Mouse (Mus musculus): Measurements from ENCODE around the gene Adssl1. TPM values are rescaled to one million over a fixed set of nuclear protein-coding genes. Genes with fewer than 3 reads are reported as not detected.

Adssl1 gene
- polyA plus RNA-seq, 1 experiment from 2014 or later: 4.9 TPM

DNA sequence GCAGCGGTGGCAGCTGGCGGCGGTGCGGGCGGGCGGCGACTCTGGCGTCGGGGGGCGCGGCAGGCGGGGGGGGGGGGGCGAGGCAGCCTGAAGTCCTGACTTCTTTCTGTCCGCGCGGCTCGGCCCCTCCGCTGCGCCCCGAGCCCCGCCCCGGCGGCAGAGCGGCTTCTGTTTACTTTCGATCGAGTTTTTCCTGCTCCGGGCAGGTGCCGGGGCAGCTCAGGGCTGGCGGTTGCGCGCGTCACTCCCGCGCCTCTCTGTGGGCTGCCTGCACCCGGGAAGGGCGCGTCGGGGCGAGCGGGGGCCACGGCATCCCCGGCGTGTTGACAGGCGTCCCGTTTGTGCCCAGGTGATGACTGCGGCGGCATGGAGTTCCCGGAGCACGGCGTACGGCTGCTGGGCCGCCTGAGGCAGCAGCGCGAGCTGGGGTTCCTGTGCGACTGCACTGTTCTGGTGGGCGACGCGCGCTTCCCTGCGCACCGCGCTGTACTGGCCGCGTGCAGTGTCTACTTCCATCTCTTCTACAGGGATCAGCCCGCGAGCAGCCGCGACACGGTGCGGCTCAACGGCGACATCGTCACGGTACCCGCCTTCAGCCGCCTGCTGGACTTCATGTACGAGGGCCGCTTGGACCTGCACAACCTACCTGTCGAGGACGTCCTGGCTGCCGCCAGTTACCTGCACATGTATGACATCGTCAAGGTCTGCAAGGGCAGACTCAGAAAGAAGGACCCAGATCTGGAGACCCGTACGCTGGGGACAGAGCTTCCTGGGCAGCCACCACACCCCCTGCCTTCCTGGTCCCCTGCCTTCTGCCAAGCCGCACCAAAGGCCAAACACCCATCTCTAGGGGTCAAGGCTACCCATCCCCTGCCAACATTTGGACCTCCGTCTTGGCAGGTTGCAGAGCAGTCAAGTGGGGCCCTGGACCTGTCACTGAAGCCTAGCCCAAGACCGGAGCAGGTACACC lies 59.5 kb downstream of the Adssl1 start:
- 4% methylated on average over 73 of the region's 87 CpGs for WGBS
- no peaks in the 10 kb centered on the region for H3K9me3 ChIP-seq
- peaks cover 64% of the 10 kb centered on the region for H3K4me1 ChIP-seq
- H3K27ac ChIP-seq: peak overlapping the region; percentile 83
- peaks cover 17% of the 10 kb centered on the region for H3K36me3 ChIP-seq (replicated peaks)
- DNase-seq (ENCODE audit: extremely low spot score, low spot score): peak; percentile 53
- peak overlapping the region; percentile 74 for H3K4me3 ChIP-seq
- H3K27me3 ChIP-seq (ENCODE audit: poor library complexity, severe bottlenecking): peaks cover 83% of the 10 kb centered on the region

DNA sequence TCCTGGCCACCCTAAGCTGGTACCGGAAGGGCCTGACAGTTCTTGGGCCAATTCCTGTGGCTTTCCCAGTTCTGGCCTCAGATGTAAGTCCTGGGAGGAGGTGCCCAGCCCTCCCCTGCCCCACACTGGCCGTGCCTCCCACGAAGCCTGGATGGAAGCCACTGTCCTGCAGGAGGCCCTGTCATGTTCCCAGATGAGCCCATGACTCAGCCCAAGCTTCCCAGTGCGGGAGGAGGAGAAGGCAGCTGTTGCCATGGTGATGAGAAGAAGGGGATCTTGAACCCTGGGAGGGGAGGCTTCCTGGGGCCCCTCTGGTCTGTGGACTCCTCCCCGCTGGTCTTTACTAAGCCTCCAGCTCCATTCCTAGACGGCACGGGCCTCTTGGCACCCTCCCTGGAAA lies 63.5 kb downstream of the Adssl1 start:
- no peak overlapping the region for H3K27ac ChIP-seq
- 59% methylated on average over 7 of the region's 7 CpGs for WGBS
- no peak for DNase-seq (ENCODE audit: extremely low spot score, low spot score)
- no peak overlapping the region for H3K4me3 ChIP-seq
- peaks cover 67% of the 10 kb centered on the region for H3K27me3 ChIP-seq (ENCODE audit: poor library complexity, severe bottlenecking)
- H3K36me3 ChIP-seq (replicated peaks): peaks cover 17% of the 10 kb centered on the region
- peaks cover 32% of the 10 kb centered on the region for H3K4me1 ChIP-seq
- no peaks in the 10 kb centered on the region for H3K9me3 ChIP-seq

DNA sequence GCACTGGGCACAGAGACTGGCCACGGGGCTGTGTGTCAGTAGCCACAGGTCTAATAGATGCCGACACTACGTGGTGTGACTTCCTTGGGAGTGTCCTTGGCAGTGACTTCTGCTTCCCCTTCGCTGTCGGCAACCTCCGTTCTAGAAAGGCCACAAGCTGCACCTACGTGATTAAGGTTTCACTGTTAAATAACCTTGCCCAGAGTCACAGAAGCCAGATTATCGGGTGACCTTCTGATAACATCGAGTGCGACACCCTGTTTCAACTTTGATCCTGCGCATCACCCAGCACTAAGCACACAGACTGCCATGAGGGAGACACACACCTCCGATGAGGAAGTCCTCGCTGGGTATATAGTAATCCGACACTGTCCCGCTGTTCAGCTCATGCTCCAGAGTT lies 68.6 kb downstream of the Adssl1 start:
- no peak for DNase-seq (ENCODE audit: extremely low spot score, low spot score)
- H3K36me3 ChIP-seq (replicated peaks): no peaks in the 10 kb centered on the region; the same call in 1 of the 2 replicates
- H3K27me3 ChIP-seq (ENCODE audit: poor library complexity, severe bottlenecking): peaks cover 16% of the 10 kb centered on the region; the same call in 1 of the 2 replicates
- H3K27ac ChIP-seq: no peak overlapping the region
- peaks cover 19% of the 10 kb centered on the region for H3K4me1 ChIP-seq
- 79% methylated on average over 15 of the region's 15 CpGs for WGBS
- H3K9me3 ChIP-seq: no peaks in the 10 kb centered on the region
- no peak overlapping the region for H3K4me3 ChIP-seq

Small RNAs within 50 kb of the gene (microRNA-seq; reads per million reads assigned to microRNA genes)
- gene Mir6939: 1.2 reads per million

Other genes with a start within 250 kb of the Adssl1 start
- gene A530016L24Rik, start 130.6 kb upstream of the Adssl1 start, polyA plus RNA-seq (2016; fragmentation: Nextera tagmentation; extraction: Ambion mirVana): not detected in 2 replicates
- gene Tmem179, start 103.3 kb upstream of the Adssl1 start, polyA plus RNA-seq (2016; fragmentation: Nextera tagmentation; extraction: Ambion mirVana): 0.55 and 0.89 TPM in 2 replicates
- gene Inf2, start 31.3 kb upstream of the Adssl1 start, polyA plus RNA-seq (2016; fragmentation: Nextera tagmentation; extraction: Ambion mirVana): 1.1 and 1.3 TPM in 2 replicates
- gene Siva1, start 24.6 kb downstream of the Adssl1 start, polyA plus RNA-seq (2016; fragmentation: Nextera tagmentation; extraction: Ambion mirVana): 361 and 369 TPM in 2 replicates
- 39.2 and 41.9 TPM in 2 replicates for gene Akt1, start 54.8 kb downstream of the Adssl1 start, polyA plus RNA-seq (2016; fragmentation: Nextera tagmentation; extraction: Ambion mirVana)
- gene Zbtb42, start 58.8 kb downstream of the Adssl1 start, polyA plus RNA-seq (2016; fragmentation: Nextera tagmentation; extraction: Ambion mirVana): 4.1 and 4.3 TPM in 2 replicates
- gene Cep170b, start 100.4 kb downstream of the Adssl1 start, polyA plus RNA-seq (2016; fragmentation: Nextera tagmentation; extraction: Ambion mirVana): 5.9 and 7.9 TPM in 2 replicates
- 3.8 and 3.9 TPM in 2 replicates for gene Pld4, start 140.6 kb downstream of the Adssl1 start, polyA plus RNA-seq (2016; fragmentation: Nextera tagmentation; extraction: Ambion mirVana)
- 0.05 and 0.11 TPM in 2 replicates for gene Ahnak2, start 182.6 kb downstream of the Adssl1 start, polyA plus RNA-seq (2016; fragmentation: Nextera tagmentation; extraction: Ambion mirVana)
- 11.3 and 12.3 TPM in 2 replicates for gene Clba1, start 188.9 kb downstream of the Adssl1 start, polyA plus RNA-seq (2016; fragmentation: Nextera tagmentation; extraction: Ambion mirVana)
- 189 and 199 TPM in 2 replicates for gene Cdca4, start 209.4 kb downstream of the Adssl1 start, polyA plus RNA-seq (2016; fragmentation: Nextera tagmentation; extraction: Ambion mirVana)
- 0.06 and 0.07 TPM in 2 replicates for gene Gpr132, start 248.2 kb downstream of the Adssl1 start, polyA plus RNA-seq (2016; fragmentation: Nextera tagmentation; extraction: Ambion mirVana)